Mouse (Mus musculus): ENCODE data around the gene Fggy.

The Fggy gene

GRCm38 (mm10) chr4:95733397-95734249 is 176.3 kb downstream of the Fggy start:
- DNase-seq: no peak

GRCm38 (mm10) chr4:95735967-95736366 is 178.7 kb downstream of the Fggy start:
- DNase-seq: no peak

GRCm38 (mm10) chr4:95736674-95737073 is 179.4 kb downstream of the Fggy start:
- DNase-seq: no peak

- DNase-seq: no peak
Observed at GRCm38 (mm10) chr4:95738179-95738578, 180.9 kb downstream of the Fggy start.

GRCm38 (mm10) chr4:95738725-95739124 is 181.4 kb downstream of the Fggy start:
- DNase-seq: no peak

GRCm38 (mm10) chr4:95741115-95741734 is 183.9 kb downstream of the Fggy start:
- no peak for DNase-seq

GRCm38 (mm10) chr4:95742986-95743385 is 185.7 kb downstream of the Fggy start:
- no peak for DNase-seq

GRCm38 (mm10) chr4:95746954-95747353 is 189.6 kb downstream of the Fggy start:
- DNase-seq: no peak

GRCm38 (mm10) chr4:95747415-95748202 is 190.3 kb downstream of the Fggy start:
- DNase-seq: no peak

- DNase-seq: no peak
Observed at GRCm38 (mm10) chr4:95750186-95750585, 192.9 kb downstream of the Fggy start.

- no peak for DNase-seq
Observed at GRCm38 (mm10) chr4:95752538-95753188, 195.4 kb downstream of the Fggy start.

- DNase-seq: no peak
Observed at GRCm38 (mm10) chr4:95759027-95759731, 201.9 kb downstream of the Fggy start.

- no peak for DNase-seq
Observed at GRCm38 (mm10) chr4:95765359-95765758, 208.1 kb downstream of the Fggy start.

GRCm38 (mm10) chr4:95770469-95770868 is 213.2 kb downstream of the Fggy start:
- no peak for DNase-seq

- no peak for DNase-seq
Observed at GRCm38 (mm10) chr4:95771542-95771941, 214.2 kb downstream of the Fggy start.

- DNase-seq: no peak
Observed at GRCm38 (mm10) chr4:95771945-95772344, 214.6 kb downstream of the Fggy start.

GRCm38 (mm10) chr4:95772663-95773062 is 215.4 kb downstream of the Fggy start:
- no peak for DNase-seq

- DNase-seq: no peak
Observed at GRCm38 (mm10) chr4:95775574-95775973, 218.3 kb downstream of the Fggy start.

- no peak for DNase-seq
Observed at GRCm38 (mm10) chr4:95777839-95778238, 220.5 kb downstream of the Fggy start.

GRCm38 (mm10) chr4:95778528-95778927 is 221.2 kb downstream of the Fggy start:
- no peak for DNase-seq

- no peak for DNase-seq
Observed at GRCm38 (mm10) chr4:95784146-95784895, 227.0 kb downstream of the Fggy start.

GRCm38 (mm10) chr4:95787609-95788008 is 230.3 kb downstream of the Fggy start:
- no peak for DNase-seq
